Mouse (Mus musculus): ENCODE data around the gene Nckap1l. TPM values are rescaled to one million over a fixed set of nuclear protein-coding genes. Genes with fewer than 3 reads are reported as not detected.
"Not testable (repeated sequence)": the region's sequence is repeated elsewhere in the genome, so short reads cannot be mapped to it uniquely, and the experiment has no call there.

Nckap1l gene
- 2.7 and 3.6 TPM in 2 replicates for polyA plus RNA-seq (2015; fragmentation: Nextera tagmentation; extraction: Ambion mirVana)

DNA sequence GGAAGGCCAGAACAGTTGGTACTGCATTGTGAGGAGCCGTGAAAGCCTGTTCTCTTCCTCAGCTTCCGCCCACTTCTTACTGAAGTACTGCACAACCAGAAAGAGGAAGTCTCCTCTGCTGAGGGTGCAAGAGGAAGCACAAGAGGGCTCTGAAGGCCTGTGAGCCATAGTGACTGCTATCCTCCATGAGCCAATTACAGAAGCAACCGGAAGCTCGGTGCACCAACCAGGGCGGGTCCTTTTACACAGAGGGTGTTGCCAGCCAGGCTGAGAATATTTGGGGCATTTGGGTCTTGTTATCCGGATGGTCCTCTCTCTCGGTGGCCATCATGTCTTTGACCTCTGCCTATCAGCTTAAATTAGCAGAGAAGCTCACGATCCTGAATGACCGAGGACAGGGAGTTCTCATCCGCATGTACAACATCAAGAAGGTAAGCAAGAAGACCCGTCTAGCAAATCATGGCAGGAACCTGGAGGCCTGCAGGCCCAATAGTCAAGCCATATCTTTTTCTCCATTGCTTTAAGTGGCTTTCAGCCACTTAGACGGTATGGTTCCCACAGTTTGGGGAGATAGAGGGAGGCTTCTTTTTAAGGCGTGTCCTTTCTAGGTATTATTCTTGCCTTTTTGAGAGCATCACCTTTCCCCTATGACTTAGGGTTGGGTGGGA, at the start of gene Nckap1l:
Gene Nckap1l (plus strand): TSS at position 244 of the 668 bp plus-strand sequence.
- ATAC-seq (ENCODE audit: borderline replicate concordance, extremely low read depth, low FRiP score, low TSS enrichment), result peak; percentile 42; the same call in 1 of the 2 replicates
- Histone ChIP-seq H3K27ac (no peak within 1 kb of the TSS), H3K4me3 (no peak within 1 kb of the TSS), H3K9me3 (no peaks in the 10 kb centered on the region), H3K4me2 (no peak within 1 kb of the TSS), H3K36me3 (no peaks in the 10 kb centered on the region), H3K27me3 (no peaks in the 10 kb centered on the region), H3K4me1 (no peaks in the 10 kb centered on the region), H3K9ac (no peak within 1 kb of the TSS)
- 76% methylated on average over 13 of the region's 13 CpGs for WGBS

DNA sequence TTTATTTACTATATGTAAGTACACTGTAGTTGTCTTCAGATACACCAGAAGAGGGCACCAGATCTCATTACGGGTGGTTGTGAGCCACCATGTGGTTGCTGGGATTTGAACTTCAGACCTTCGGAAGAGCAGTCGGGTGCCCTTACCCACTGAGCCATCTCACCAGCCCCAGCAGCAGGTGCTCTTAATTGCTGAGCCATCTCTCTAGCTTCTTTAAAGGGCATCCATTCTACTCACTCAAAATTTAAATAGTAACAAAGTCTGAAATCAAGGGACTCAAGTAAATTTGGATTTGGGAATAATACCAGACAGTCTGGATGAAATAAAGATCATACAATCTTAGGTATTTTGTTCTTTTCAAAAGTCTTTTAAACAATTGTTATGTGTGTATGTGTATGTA, 48.0 kb upstream of the Nckap1l start:
- WGBS, result 85% methylated on average over 3 of the region's 3 CpGs
- not testable (repeated sequence) for ATAC-seq (ENCODE audit: borderline replicate concordance, extremely low read depth, low FRiP score, low TSS enrichment); H3K27me3 ChIP-seq

DNA sequence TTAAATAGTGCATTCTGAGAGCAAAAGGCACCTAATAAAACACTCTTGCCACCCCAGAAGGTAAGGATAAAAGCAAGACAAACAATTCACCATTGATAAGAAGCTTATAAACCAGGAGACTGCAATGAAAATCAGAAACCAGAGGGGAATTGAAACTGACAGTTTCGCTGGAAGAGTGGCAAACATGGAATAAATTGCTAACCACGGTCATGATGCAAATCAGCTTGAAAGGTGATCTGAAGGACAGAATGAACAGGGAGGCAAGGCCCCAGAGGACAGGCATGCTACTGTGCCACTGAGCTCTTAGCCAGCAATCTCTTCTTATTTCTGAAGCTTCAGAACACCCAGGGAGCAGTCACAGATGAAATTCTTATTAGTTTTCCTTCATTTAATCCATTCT, 26.6 kb upstream of the Nckap1l start:
- Histone ChIP-seq H3K4me2 (no peak overlapping the region), H3K4me3 (no peak overlapping the region), H3K27ac (no peak overlapping the region), H3K27me3 (no peaks in the 10 kb centered on the region), H3K4me1 (no peaks in the 10 kb centered on the region), H3K36me3 (no peaks in the 10 kb centered on the region), H3K9ac (no peak overlapping the region), H3K9me3 (no peaks in the 10 kb centered on the region)
- ATAC-seq (ENCODE audit: borderline replicate concordance, extremely low read depth, low FRiP score, low TSS enrichment), result no peak
- 41% methylated on average over 2 of the region's 2 CpGs for WGBS

More for the DNA sequence above, 48.0 kb upstream of the Nckap1l start:
- H3K36me3 ChIP-seq, H3K4me2 ChIP-seq, H3K27ac ChIP-seq, H3K9me3 ChIP-seq, H3K4me3 ChIP-seq, H3K4me1 ChIP-seq, H3K9ac ChIP-seq: not testable (repeated sequence)

DNA sequence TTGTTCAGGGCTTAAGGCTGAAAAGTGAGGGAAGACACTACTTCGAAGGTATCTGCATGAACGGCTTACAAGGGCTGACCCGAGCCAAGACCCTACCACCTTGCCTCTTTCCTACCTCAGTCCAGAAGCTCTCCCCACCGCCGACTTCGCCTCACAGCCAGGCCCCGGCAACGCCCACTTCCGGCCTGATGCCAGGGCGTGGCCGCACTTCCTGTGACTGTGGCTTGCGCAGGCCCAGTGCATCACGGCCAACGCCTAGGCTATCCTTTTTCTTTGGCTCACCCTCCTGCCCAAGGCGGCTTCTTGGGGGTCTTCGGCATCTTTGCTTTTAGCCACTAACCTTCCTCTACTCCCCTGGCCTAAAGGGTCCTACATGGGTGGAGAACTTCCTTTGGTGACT, 23.4 kb upstream of the Nckap1l start, which contains the start of gene Gtsf1:
Gene Gtsf1 (minus strand): TSS at position 230 of the 400 bp plus-strand sequence.
- Histone ChIP-seq H3K4me2 (no peak within 1 kb of the TSS), H3K27ac (no peak within 1 kb of the TSS), H3K4me3 (no peak within 1 kb of the TSS), H3K9me3 (no peaks in the 10 kb centered on the region), H3K9ac (no peak within 1 kb of the TSS), H3K4me1 (no peaks in the 10 kb centered on the region), H3K36me3 (no peaks in the 10 kb centered on the region), H3K27me3 (no peaks in the 10 kb centered on the region)
- no peak for ATAC-seq (ENCODE audit: borderline replicate concordance, extremely low read depth, low FRiP score, low TSS enrichment)
- WGBS, result 88% methylated on average over 16 of the region's 16 CpGs

DNA sequence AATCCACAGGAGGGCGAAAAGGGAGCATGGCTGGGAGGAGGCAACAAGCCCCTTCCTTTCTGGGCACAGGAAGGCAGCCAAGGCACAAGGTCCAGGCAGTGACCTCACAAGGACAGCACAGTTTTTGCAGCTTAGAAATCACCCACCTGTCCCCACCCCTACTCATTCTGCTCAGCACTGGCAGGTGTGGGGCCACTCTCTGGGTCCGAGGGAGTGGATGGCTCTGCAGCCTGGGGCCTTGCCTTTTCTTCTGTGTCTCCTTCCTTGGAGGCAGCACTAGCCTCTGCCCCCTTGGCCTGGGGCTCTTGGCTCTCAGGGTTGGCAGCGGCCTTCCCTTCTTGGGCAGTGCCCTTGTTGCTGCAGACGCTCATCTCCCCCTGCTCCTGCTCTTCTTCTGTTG, 7.6 kb upstream of the Nckap1l start:
- H3K27ac ChIP-seq; H3K9ac ChIP-seq; ATAC-seq (ENCODE audit: borderline replicate concordance, extremely low read depth, low FRiP score, low TSS enrichment); H3K4me1 ChIP-seq; H3K27me3 ChIP-seq; H3K4me3 ChIP-seq; H3K36me3 ChIP-seq; H3K9me3 ChIP-seq; H3K4me2 ChIP-seq: not testable (repeated sequence)
- 66% methylated on average over 4 of the region's 4 CpGs for WGBS

DNA sequence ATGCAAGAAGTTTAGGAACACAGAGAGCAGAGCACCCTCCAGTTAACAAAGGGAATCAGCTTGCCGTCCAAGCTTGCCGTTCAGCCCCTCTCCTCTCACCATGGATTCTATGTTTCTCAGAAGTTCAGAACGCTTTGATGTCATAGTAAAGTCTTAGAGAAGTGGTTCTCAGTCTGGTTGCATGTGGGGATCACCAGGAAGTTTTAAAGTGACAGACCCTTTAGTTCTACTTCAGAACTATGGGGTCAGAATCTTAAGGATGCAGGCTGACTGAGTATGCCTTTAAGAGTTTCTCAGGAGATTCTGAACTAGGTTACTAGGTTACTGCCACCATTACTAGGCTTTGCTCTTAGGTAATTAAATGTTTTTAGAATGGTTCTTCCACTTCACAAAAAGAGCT, 5.2 kb upstream of the Nckap1l start, which contains the start of gene Gtsf2:
Gene Gtsf2 (minus strand): TSS at position 101 of the 400 bp plus-strand sequence.
- H3K4me3 ChIP-seq, result no peak within 1 kb of the TSS
- H3K9me3 ChIP-seq, result no peaks in the 10 kb centered on the region
- H3K4me2 ChIP-seq, result no peak within 1 kb of the TSS
- no peak within 1 kb of the TSS for H3K27ac ChIP-seq
- no peak within 1 kb of the TSS for H3K9ac ChIP-seq
- no peak for ATAC-seq (ENCODE audit: borderline replicate concordance, extremely low read depth, low FRiP score, low TSS enrichment)
- 37% methylated on average over 3 of the region's 3 CpGs for whole genome bisulfite sequencing
- no peaks in the 10 kb centered on the region for H3K4me1 ChIP-seq
- no peaks in the 10 kb centered on the region for H3K36me3 ChIP-seq
- no peaks in the 10 kb centered on the region for H3K27me3 ChIP-seq

DNA sequence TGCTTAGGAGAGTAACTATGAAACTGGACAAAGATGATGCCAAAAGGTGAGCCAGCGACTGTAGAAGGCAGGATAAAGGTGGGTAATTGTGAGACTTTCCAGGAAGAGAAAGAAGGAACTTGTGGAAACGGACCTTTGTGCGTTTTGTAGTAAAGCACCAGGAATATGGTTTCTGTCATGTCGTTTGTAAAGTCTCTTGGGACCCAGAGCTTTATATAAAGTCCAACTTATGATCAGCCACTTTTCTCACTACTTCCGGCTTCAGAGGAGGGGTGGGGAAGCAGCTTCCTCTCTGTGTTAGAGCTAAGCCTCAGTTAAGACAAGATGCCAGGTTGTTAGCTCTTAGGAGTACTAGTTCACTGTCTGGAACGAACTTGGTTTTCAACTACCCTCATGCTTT, 855 bp downstream of the Nckap1l start:
- Histone ChIP-seq H3K36me3 (no peaks in the 10 kb centered on the region), H3K4me2 (no peak overlapping the region), H3K9me3 (no peaks in the 10 kb centered on the region), H3K4me1 (no peaks in the 10 kb centered on the region), H3K9ac (no peak overlapping the region), H3K4me3 (no peak overlapping the region), H3K27me3 (no peaks in the 10 kb centered on the region), H3K27ac (no peak overlapping the region)
- 78% methylated on average over 6 of the region's 6 CpGs for WGBS
- no peak for ATAC-seq (ENCODE audit: borderline replicate concordance, extremely low read depth, low FRiP score, low TSS enrichment)

DNA sequence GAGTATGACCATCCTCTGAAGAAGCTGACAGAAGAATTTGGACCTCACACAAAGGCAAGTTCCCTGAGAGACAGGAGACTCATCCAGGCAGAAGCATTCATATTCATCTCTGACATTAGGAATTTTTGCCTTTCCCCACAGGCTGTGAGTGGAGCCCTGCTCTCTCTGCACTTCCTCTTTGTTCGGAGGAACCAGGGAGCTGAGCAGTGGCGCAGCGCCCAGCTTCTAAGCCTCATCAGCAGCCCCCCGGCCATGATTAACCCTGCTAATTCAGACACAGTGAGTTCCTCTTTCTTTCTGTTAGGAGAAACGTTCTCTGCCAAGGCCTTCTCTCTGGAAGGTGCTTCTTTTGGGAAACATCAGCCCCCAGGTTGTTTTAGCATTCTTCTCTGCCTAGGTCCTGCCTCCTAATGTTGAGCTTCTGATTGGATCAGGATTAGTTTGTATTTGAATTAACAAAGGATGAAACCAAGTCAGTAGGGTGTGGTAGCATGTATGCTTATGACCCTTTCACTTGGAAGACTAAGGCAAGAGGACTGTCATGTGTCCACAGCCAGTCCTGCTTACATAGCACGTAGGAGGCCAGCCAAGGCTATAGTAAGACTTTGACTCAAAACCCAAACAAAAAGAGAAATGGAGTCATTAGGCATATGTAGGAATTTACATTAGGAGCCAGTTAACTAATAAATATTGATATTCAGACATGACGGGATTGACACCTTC, 9.1 kb downstream of the Nckap1l start:
- no peaks in the 10 kb centered on the region for H3K4me1 ChIP-seq
- no peak for ATAC-seq (ENCODE audit: borderline replicate concordance, extremely low read depth, low FRiP score, low TSS enrichment)
- H3K9ac ChIP-seq, result no peak overlapping the region
- no peaks in the 10 kb centered on the region for H3K27me3 ChIP-seq
- H3K9me3 ChIP-seq, result no peaks in the 10 kb centered on the region
- WGBS, result 57% methylated on average over 7 of the region's 7 CpGs
- no peak overlapping the region for H3K4me3 ChIP-seq
- no peak overlapping the region for H3K27ac ChIP-seq
- no peaks in the 10 kb centered on the region for H3K36me3 ChIP-seq
- no peak overlapping the region for H3K4me2 ChIP-seq

DNA sequence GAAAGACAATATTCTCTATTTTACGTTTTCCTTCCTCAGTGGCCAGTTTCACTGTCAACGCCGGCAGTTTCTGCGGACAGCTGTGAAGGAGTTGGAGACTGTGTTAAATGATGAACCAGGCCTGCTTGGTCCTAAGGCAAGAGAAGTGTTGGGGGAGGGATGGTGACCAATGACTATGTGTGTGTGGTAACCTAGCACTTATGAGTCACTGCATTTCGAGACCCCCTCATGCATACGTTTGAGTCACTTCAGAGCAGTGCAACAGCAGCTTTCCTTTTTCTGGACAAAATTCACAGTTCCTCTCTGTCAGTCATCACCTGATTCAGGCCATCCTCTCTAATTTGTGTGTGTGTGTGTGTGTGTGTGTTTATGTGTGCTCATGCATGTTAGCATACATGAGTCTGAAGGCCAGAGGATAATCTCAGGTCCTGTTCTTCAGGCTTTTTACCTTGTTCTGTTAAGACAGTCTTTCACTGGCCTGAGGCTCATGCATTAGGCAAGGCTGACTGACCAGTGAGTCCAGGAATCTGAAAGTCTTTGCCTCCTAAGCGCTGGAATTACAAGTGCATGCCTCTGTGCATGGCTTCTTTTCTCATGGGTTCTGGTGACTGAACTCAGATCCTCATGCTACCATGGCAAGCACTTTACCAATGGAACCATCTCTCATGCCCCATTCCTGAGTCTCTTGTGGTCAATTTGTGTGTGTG, 18.0 kb downstream of the Nckap1l start:
- ATAC-seq (ENCODE audit: borderline replicate concordance, extremely low read depth, low FRiP score, low TSS enrichment), result no peak
- Histone ChIP-seq H3K9me3 (no peaks in the 10 kb centered on the region), H3K4me3 (no peak overlapping the region), H3K9ac (no peak overlapping the region), H3K27ac (no peak overlapping the region), H3K36me3 (no peaks in the 10 kb centered on the region), H3K27me3 (no peaks in the 10 kb centered on the region), H3K4me1 (no peaks in the 10 kb centered on the region), H3K4me2 (no peak overlapping the region)
- WGBS, result 66% methylated on average over 7 of the region's 7 CpGs

DNA sequence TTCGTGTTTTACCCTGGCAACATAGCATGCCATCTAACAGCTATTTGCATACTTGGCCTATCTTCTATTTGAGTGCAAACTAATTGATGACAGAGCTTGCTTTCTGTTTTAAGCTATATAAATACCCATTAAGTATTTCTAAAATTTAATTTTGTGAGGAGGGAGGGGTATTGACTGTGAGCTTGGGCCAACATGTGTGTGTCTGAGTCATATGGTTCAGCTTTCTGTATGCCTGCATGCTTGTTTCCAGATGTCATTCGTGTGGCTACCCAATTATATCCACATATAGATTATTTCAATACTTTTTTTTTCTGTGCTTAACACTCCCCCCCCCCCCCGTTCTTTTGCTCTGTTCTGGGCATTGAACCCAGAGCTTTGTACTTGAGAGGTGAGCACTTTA, 18.7 kb downstream of the Nckap1l start:
- ATAC-seq (ENCODE audit: borderline replicate concordance, extremely low read depth, low FRiP score, low TSS enrichment), result no peak
- H3K9ac ChIP-seq, result no peak overlapping the region
- no peak overlapping the region for H3K4me3 ChIP-seq
- no peaks in the 10 kb centered on the region for H3K9me3 ChIP-seq
- H3K27ac ChIP-seq, result no peak overlapping the region
- no peaks in the 10 kb centered on the region for H3K27me3 ChIP-seq
- H3K36me3 ChIP-seq, result no peaks in the 10 kb centered on the region
- WGBS, result 71% methylated on average over 3 of the region's 3 CpGs
- H3K4me2 ChIP-seq, result no peak overlapping the region
- H3K4me1 ChIP-seq, result no peaks in the 10 kb centered on the region

DNA sequence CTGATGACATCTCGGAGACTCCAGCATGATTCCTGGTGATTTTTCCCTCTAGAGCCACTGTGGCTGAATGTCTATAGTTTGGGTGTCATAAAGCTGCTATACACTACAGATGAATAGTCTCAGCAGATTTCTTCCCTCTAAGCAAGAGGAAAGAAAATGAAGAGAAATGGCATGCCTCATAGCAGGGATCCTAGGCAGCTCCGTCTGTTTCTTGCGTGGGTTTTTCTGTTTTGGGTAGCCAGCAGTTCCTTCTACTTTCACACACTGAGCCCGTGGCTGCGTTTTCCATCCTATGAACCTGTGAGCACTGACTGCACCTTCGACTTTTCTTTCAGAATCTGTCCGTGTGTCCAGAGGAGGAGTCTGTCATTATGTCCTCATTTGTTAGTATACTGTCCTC, 19.6 kb downstream of the Nckap1l start:
- 80% methylated on average over 7 of the region's 7 CpGs for WGBS
- ATAC-seq (ENCODE audit: borderline replicate concordance, extremely low read depth, low FRiP score, low TSS enrichment), result no peak

DNA sequence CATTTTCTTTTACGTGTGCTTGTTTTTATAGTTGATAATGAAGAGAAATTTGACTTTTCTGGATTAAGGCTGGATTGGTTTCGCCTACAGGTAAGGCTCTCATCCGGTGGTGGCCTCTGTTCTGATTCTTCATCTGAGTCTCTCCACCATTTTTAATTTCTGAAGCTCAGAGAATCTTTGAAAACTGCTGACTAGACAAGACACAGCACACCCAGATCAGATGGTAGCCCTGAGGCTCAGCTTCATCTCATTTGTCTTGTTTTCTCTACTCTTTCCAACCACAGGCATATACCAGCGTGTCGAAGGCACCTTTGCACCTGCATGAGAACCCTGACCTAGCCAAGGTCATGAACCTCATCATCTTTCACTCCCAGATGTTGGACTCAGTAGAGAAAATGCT, 20.2 kb downstream of the Nckap1l start:
- no peak for ATAC-seq (ENCODE audit: borderline replicate concordance, extremely low read depth, low FRiP score, low TSS enrichment)
- no peak overlapping the region for H3K4me3 ChIP-seq
- WGBS, result 79% methylated on average over 5 of the region's 5 CpGs
- H3K4me2 ChIP-seq, result no peak overlapping the region
- no peaks in the 10 kb centered on the region for H3K36me3 ChIP-seq
- no peak overlapping the region for H3K27ac ChIP-seq
- no peaks in the 10 kb centered on the region for H3K27me3 ChIP-seq
- no peaks in the 10 kb centered on the region for H3K4me1 ChIP-seq
- no peaks in the 10 kb centered on the region for H3K9me3 ChIP-seq
- no peak overlapping the region for H3K9ac ChIP-seq

More for the DNA sequence above, 19.6 kb downstream of the Nckap1l start:
- Histone ChIP-seq H3K9me3 (no peaks in the 10 kb centered on the region), H3K4me1 (no peaks in the 10 kb centered on the region), H3K36me3 (no peaks in the 10 kb centered on the region), H3K4me3 (no peak overlapping the region), H3K27me3 (no peaks in the 10 kb centered on the region), H3K4me2 (no peak overlapping the region), H3K27ac (no peak overlapping the region), H3K9ac (no peak overlapping the region)
